ENCODE assay signal across 23 mouse cellular contexts in genomic region chr5:111446652-111447051, GRCm38 (mm10). TPM values are rescaled to one million over a fixed set of nuclear protein-coding genes. Genes with fewer than 3 reads are reported as not detected.
DNase-seq lines count a peak whose midpoint lies in the region; ATAC-seq and TF ChIP-seq lines count a peak whose summit lies in the region.
"Had no signal": no experiment of that assay in that cellular context is flagged by ENCODE, and none has a peak within 500 bp of the region (broad histone marks: within the 10 kb centered on the region; RNA-seq: fewer than 3 reads in every experiment).

No protein-coding gene starts in this region.

- H3K4me1 ChIP-seq in forebrain, embryonic 10.5 days: peaks cover 89% of the 10 kb centered on the region
- H3K4me1 ChIP-seq in forebrain, embryonic 16.5 days (replicated peaks; ENCODE audit: control insufficient read depth, insufficient read depth, low read length): peaks cover 45% of the 10 kb centered on the region
- H3K4me1 ChIP-seq in forebrain, postnatal 0 days (ENCODE audit: insufficient read depth): no peaks in the 10 kb centered on the region; the same call in 1 of the 2 replicates
- H3K4me1 ChIP-seq in midbrain, embryonic 12.5 days: peaks cover 79% of the 10 kb centered on the region

- H3K4me3 ChIP-seq in forebrain, embryonic 10.5 days: peak overlapping the region; percentile 7; the same call in 1 of the 2 replicates
- H3K4me3 ChIP-seq in forebrain, embryonic 16.5 days (replicated peaks; ENCODE audit: low read length): no peak overlapping the region
- no peak overlapping the region for H3K4me3 ChIP-seq in forebrain, postnatal 0 days (ENCODE audit: low read depth, low read length)
- H3K4me3 ChIP-seq in midbrain, embryonic 12.5 days: no peak overlapping the region
- no peak overlapping the region for H3K4me3 ChIP-seq in gastrocnemius, adult 2 months
- H3K4me3 ChIP-seq: heart, adult 2 months; layer of hippocampus, adult 2 months; limb, embryonic 10.5 days; neural tube, embryonic 15.5 days had no signal

- peak overlapping the region; percentile 79 for H3K27ac ChIP-seq in forebrain, embryonic 10.5 days
- no peak overlapping the region for H3K27ac ChIP-seq in forebrain, embryonic 16.5 days (ENCODE audit: low read length)
- H3K27ac ChIP-seq in forebrain, postnatal 0 days (ENCODE audit: low read depth, low read length): peak overlapping the region; percentile 30; the same call in 1 of the 2 replicates
- H3K27ac ChIP-seq in midbrain, embryonic 12.5 days (replicated peaks): peak overlapping the region; percentile 84
- H3K27ac ChIP-seq in gastrocnemius, adult 2 months: no peak overlapping the region
- H3K27ac ChIP-seq: heart, adult 2 months; kidney, postnatal 0 days; layer of hippocampus, adult 2 months; limb, embryonic 10.5 days; neural tube, embryonic 15.5 days had no signal

- no peak overlapping the region for H3K4me2 ChIP-seq in forebrain, embryonic 16.5 days (ENCODE audit: low read length)
- H3K4me2 ChIP-seq in forebrain, postnatal 0 days (ENCODE audit: low read depth): no peak overlapping the region
- H3K4me2 ChIP-seq in midbrain, embryonic 12.5 days (replicated peaks): peak overlapping the region; percentile 24
- H3K4me2 ChIP-seq: liver, embryonic 11.5 days; neural tube, embryonic 15.5 days had no signal

- peak; percentile 58 for DNase-seq in forebrain, embryonic 10.5 days (ENCODE audit: extremely low spot score, low spot score)
- DNase-seq in embryo, embryonic 9.5 days (ENCODE audit: extremely low spot score): peak; percentile 58
- no peak for DNase-seq in forebrain, postnatal 0 days
- no peak for DNase-seq in frontal cortex, adult 2 months (ENCODE audit: extremely low spot score in 1 of 2, low spot score in 1 of 2)
- DNase-seq in thymus, postnatal 0 days (ENCODE audit: low spot score): no peak
- no peak for DNase-seq in gastrocnemius, adult 2 months
- DNase-seq: cerebellum, adult 11 months; cerebellum, postnatal 25 days; gastrocnemius, postnatal 10 days; heart, adult 2 months; heart, postnatal 10 days; lung, adult 2 months; lung, postnatal 4 days; right cerebral cortex, postnatal 4 days had no signal

- no peaks in the 10 kb centered on the region for H3K9me3 ChIP-seq in forebrain, embryonic 10.5 days
- H3K9me3 ChIP-seq in forebrain, embryonic 16.5 days (ENCODE audit: control insufficient read depth, low read length): no peaks in the 10 kb centered on the region
- no peaks in the 10 kb centered on the region for H3K9me3 ChIP-seq in forebrain, postnatal 0 days (ENCODE audit: low read length)
- H3K9me3 ChIP-seq in midbrain, embryonic 12.5 days: no peaks in the 10 kb centered on the region
- H3K9me3 ChIP-seq: limb, embryonic 10.5 days; neural tube, embryonic 15.5 days had no signal

- H3K9ac ChIP-seq in forebrain, embryonic 16.5 days (replicated peaks; ENCODE audit: low read depth, low read length): no peak overlapping the region
- no peak overlapping the region for H3K9ac ChIP-seq in forebrain, postnatal 0 days
- no peak overlapping the region for H3K9ac ChIP-seq in midbrain, embryonic 12.5 days (replicated peaks)
- H3K9ac ChIP-seq: neural tube, embryonic 15.5 days had no signal

- H3K27me3 ChIP-seq in forebrain, embryonic 10.5 days (ENCODE audit: poor library complexity, severe bottlenecking): no peaks in the 10 kb centered on the region
- no peaks in the 10 kb centered on the region for H3K27me3 ChIP-seq in forebrain, embryonic 16.5 days (replicated peaks; ENCODE audit: control insufficient read depth, insufficient read depth, low read length)
- H3K27me3 ChIP-seq in forebrain, postnatal 0 days (ENCODE audit: insufficient read depth, low read length): no peaks in the 10 kb centered on the region
- H3K27me3 ChIP-seq in midbrain, embryonic 12.5 days: no peaks in the 10 kb centered on the region
- H3K27me3 ChIP-seq: neural tube, embryonic 15.5 days had no signal

- WGBS in forebrain, embryonic 10.5 days: 27% methylated on average over 7 of the region's 7 CpGs
- WGBS in forebrain, embryonic 16.5 days: 21% methylated on average over 7 of the region's 7 CpGs
- WGBS in forebrain, postnatal 0 days: 24% methylated on average over 7 of the region's 7 CpGs
- 13% methylated on average over 7 of the region's 7 CpGs for WGBS in midbrain, embryonic 12.5 days

- no peak for TF ChIP-seq CTCF in forebrain, postnatal 0 days (IDR thresholded peaks at IDR 0.05; ENCODE audit: low read depth)
- no peak for TF ChIP-seq CTCF in gastrocnemius, adult 2 months (IDR thresholded peaks at IDR 0.05)

- ATAC-seq in forebrain, embryonic 16.5 days: no peak
- ATAC-seq in forebrain, postnatal 0 days: no peak; the same call in 1 of the 2 replicates
- ATAC-seq in midbrain, embryonic 12.5 days (ENCODE audit: low FRiP score, low read depth): peak; percentile 71
- ATAC-seq: CD4-positive, CD25-positive, alpha-beta regulatory T cell, adult 4 months had no signal

- intact Hi-C loops in gastrocnemius, adult 2 months (cut with DNase I): no loop called here

- H3K36me3 ChIP-seq in forebrain, embryonic 10.5 days (replicated peaks): peaks cover 99% of the 10 kb centered on the region
- H3K36me3 ChIP-seq in forebrain, embryonic 16.5 days (ENCODE audit: control insufficient read depth, insufficient read depth): peaks cover 3% of the 10 kb centered on the region; the same call in 1 of the 2 replicates
- peaks cover 8% of the 10 kb centered on the region; the same call in 1 of the 2 replicates for H3K36me3 ChIP-seq in forebrain, postnatal 0 days (ENCODE audit: insufficient read depth)
- peaks cover 56% of the 10 kb centered on the region for H3K36me3 ChIP-seq in midbrain, embryonic 12.5 days
- H3K36me3 ChIP-seq: G1E; neural tube, embryonic 15.5 days had no signal

RNA-seq across cellular contexts. Expression of gene Mn1, which starts 29.5 kb away (rescaled TPM):
- 36.5 and 40.0 TPM in 2 replicates for polyA plus RNA-seq in forebrain, embryonic 10.5 days (2016; fragmentation: Nextera tagmentation; extraction: Ambion mirVana)
- polyA plus RNA-seq in forebrain, embryonic 16.5 days (2015; fragmentation: Nextera tagmentation; extraction: Ambion mirVana): 99.6 and 106 TPM in 2 replicates
- 108 and 123 TPM in 2 replicates for total RNA-seq in forebrain, postnatal 0 days (2014; rRNA removed)
- polyA plus RNA-seq in forebrain, postnatal 0 days (2015; fragmentation: Nextera tagmentation; extraction: Ambion mirVana): 57.9 and 73.2 TPM in 2 replicates
- 55.9 and 61.8 TPM in 2 replicates for polyA plus RNA-seq in midbrain, embryonic 12.5 days (2016; fragmentation: Nextera tagmentation; extraction: Ambion mirVana)
- polyA plus RNA-seq in frontal cortex, adult 2 months (2012; rRNA removed): 11.9 and 12.7 TPM in 2 replicates
- 2.7 and 2.9 TPM in 2 replicates for polyA plus RNA-seq in thymus, postnatal 0 days (2015; fragmentation: Nextera tagmentation; extraction: Ambion mirVana)
- 10 to 100 TPM; 43.9 to 85.9 TPM for total RNA-seq in gastrocnemius, adult 2 months (2021)
- polyA plus RNA-seq: CD4-positive, CD25-positive, alpha-beta regulatory T cell, adult 4 months; G1E had no signal

Comparison
In these comparisons a context has a peak if more than half of its experiments do, and no peak if none do; other contexts are left out.
1. DNase-seq: peak in forebrain, embryonic 10.5 days (single experiment) and embryo, embryonic 9.5 days (single experiment); none in forebrain, postnatal 0 days (single experiment), frontal cortex, adult 2 months (0 of 2), thymus, postnatal 0 days (single experiment) and gastrocnemius, adult 2 months (single experiment).
2. H3K27ac ChIP-seq: peak in forebrain, embryonic 10.5 days (single experiment), forebrain, postnatal 0 days (single experiment) and midbrain, embryonic 12.5 days (single experiment); none in forebrain, embryonic 16.5 days (single experiment) and gastrocnemius, adult 2 months (single experiment).